Mouse (Mus musculus): ENCODE data around the gene Rps8.

Rps8 gene

GRCm38 (mm10) chr4:117104672-117105071, 51.4 kb downstream of the Rps8 start:
- DNase-seq (ENCODE audit: extremely low read depth, insufficient read length, low spot score): no peak
